Mouse (Mus musculus): ENCODE results near the gene Magi1.

Gene Magi1

GRCm38 (mm10) chr6:94200910-94201309, 82.8 kb downstream of the Magi1 start:
- no peak for DNase-seq (ENCODE audit: low spot score)

- DNase-seq (ENCODE audit: low spot score) = no peak
Observed at GRCm38 (mm10) chr6:94199696-94200095, 84.0 kb downstream of the Magi1 start.

GRCm38 (mm10) chr6:94197831-94198230, 85.9 kb downstream of the Magi1 start:
- DNase-seq (ENCODE audit: low spot score) = no peak

GRCm38 (mm10) chr6:94195303-94195911, 88.3 kb downstream of the Magi1 start:
- no peak for DNase-seq (ENCODE audit: low spot score)

GRCm38 (mm10) chr6:94190830-94191229, 92.9 kb downstream of the Magi1 start:
- no peak for DNase-seq (ENCODE audit: low spot score)

GRCm38 (mm10) chr6:94189379-94189778, 94.3 kb downstream of the Magi1 start:
- no peak for DNase-seq (ENCODE audit: low spot score)

- DNase-seq (ENCODE audit: low spot score) = no peak
Observed at GRCm38 (mm10) chr6:94186628-94187319, 96.9 kb downstream of the Magi1 start.

GRCm38 (mm10) chr6:94184268-94184667, 99.4 kb downstream of the Magi1 start:
- no peak for DNase-seq (ENCODE audit: low spot score)

- DNase-seq (ENCODE audit: low spot score) = no peak
Observed at GRCm38 (mm10) chr6:94183354-94183851, 100.3 kb downstream of the Magi1 start.

GRCm38 (mm10) chr6:94181673-94182255, 102.0 kb downstream of the Magi1 start:
- no peak for DNase-seq (ENCODE audit: low spot score)

- DNase-seq (ENCODE audit: low spot score) = no peak
Observed at GRCm38 (mm10) chr6:94180331-94181150, 103.2 kb downstream of the Magi1 start.

- peak; percentile 39 for DNase-seq (ENCODE audit: low spot score)
Observed at GRCm38 (mm10) chr6:94177559-94177958, 106.2 kb downstream of the Magi1 start.

- DNase-seq (ENCODE audit: low spot score) = no peak
Observed at GRCm38 (mm10) chr6:94176705-94177104, 107.0 kb downstream of the Magi1 start.

GRCm38 (mm10) chr6:94171250-94171649, 112.5 kb downstream of the Magi1 start:
- no peak for DNase-seq (ENCODE audit: low spot score)

- no peak for DNase-seq (ENCODE audit: low spot score)
Observed at GRCm38 (mm10) chr6:94169581-94170194, 114.0 kb downstream of the Magi1 start.

GRCm38 (mm10) chr6:94165951-94166350, 117.8 kb downstream of the Magi1 start:
- DNase-seq (ENCODE audit: low spot score) = no peak

- no peak for DNase-seq (ENCODE audit: low spot score)
Observed at GRCm38 (mm10) chr6:94164753-94165536, 118.8 kb downstream of the Magi1 start.

- DNase-seq (ENCODE audit: low spot score) = no peak
Observed at GRCm38 (mm10) chr6:94163325-94163995, 120.3 kb downstream of the Magi1 start.

GRCm38 (mm10) chr6:94162918-94163317, 120.8 kb downstream of the Magi1 start:
- no peak for DNase-seq (ENCODE audit: low spot score)

- DNase-seq (ENCODE audit: low spot score) = no peak
Observed at GRCm38 (mm10) chr6:94159256-94159655, 124.5 kb downstream of the Magi1 start.

Measured in testis, postnatal 14 days (tissue).